Mouse (Mus musculus) brain, adult 2 months (tissue): Measurements from ENCODE around the gene Nup37.

ENCODE experiments used
- DNase-seq: peaks from one replicate; pipeline ENCODE4 v3.0.0; 2011; ENCODE audit warnings: low read depth, low spot score

The Nup37 gene

GRCm38 (mm10) chr10:88227962-88228361, 81.2 kb downstream of the Nup37 start:
- no peak for DNase-seq
